Mouse (Mus musculus): Measurements from ENCODE around the gene Dctn1.
A peak's percentile ranks its signal among the peaks of the same experiment; 100 is the strongest.
"Not testable (repeated sequence)": the region's sequence is repeated elsewhere in the genome, so short reads cannot be mapped to it uniquely, and the experiment has no call there.

The Dctn1 gene

DNA sequence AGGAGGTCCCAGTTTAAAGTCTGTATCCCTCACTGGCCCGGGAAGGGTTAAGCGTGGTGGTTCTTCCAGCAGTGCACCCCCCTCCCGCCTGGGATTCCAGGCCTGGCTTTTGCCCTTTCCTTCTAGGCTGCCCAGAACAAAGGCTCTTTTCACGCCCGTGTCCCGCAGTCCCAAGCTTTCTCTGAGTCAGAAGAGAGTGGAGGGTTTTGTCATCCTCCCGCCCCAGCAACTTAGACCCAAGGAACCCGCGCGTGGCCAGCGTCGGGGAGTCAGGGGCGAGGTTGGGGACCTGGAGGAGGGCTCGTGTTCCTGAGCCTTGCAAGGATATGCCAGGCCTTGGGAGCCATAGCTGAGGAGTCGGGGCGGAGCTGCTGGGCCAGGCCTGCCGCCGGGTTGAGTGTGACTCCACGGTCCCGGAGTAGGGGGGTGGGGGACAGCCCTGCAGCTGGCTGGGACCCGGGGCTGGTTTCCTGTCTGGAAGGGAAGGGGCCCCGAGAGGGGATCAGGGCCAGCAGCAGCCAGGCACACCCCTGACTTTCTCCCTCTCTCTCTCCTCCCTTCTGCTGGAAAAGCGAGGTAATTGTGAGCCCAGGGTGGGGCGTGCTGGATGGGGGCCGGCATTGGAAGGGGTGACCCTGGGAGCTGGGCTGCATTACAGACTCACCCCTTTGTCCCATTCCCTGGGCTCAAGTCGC lies 28.7 kb upstream of the Dctn1 start:
- DNase-seq = peak; percentile 70

GRCm38 (mm10) chr6:83137576-83137950 lies 28.2 kb upstream of the Dctn1 start:
- DNase-seq = peak; percentile 90

DNA sequence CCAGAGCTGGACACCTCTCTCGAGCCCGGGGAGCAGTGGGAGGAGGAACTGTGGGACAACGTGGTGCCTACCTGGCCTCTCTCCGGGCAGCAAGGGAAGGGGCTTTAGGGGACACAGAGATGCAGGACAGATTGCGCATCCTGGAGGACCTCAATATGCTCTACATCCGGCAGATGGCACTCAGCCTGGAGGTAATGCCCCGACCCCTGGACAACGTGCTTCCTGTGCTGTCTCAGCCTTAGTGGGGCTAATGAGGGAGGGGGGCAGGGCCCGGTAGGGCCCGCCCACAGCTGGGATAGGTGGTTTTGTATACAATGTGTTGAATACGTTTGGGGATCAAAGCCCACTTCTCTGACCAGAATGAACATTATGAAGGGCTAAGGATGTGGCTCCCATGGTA lies 27.7 kb upstream of the Dctn1 start:
- no peak for DNase-seq

DNA sequence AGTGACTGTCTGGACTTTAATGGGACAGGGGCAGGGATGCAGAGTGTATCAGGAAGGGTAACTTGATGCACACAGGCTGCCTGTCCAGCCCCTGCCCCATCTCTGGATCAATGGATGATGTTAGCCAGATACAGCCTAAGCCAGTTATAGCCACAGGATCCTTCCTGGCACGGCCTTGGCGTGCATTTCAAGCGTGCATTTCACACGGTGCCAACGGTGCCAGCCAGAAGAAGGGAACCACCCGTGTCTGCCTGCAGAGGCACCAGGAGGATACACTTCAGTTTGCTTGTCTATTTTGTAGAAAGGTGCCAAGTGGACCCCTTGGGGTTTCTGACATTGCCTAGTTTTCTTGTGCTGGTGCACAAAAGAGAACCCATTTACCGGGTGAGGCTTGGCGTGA lies 25.7 kb upstream of the Dctn1 start:
- DNase-seq = no peak

- no peak for DNase-seq
These were observed 24.1 kb upstream of the Dctn1 start for GRCm38 (mm10) chr6:83141636-83142035.

DNA sequence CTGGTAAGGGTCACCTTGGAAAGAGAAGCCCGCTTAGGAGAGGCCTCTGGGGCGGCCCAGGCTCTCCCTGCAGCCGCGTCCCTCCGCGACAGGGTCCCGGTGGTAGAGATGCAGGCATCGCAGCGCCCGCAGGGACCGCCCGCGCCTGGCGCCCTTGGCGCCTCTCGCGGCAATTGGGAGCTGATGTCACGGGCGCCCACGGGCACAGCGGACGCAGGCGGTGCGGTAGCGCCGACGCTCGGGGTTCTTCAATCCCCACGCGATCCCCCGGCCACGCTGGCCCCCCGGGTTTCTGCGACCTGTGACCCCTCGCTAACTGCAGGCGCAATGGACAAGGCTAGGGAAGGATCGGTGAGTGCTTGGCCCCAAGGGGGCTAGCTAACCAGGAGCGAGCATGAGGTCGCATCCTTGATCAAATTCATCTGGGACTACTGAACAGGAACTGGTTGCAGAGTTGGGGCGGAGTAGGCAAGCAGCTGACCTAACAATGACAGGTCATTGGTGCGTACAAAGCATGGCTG lies 23.4 kb upstream of the Dctn1 start:
- DNase-seq = peak; percentile 69

GRCm38 (mm10) chr6:83142886-83143285 lies 22.8 kb upstream of the Dctn1 start:
- no peak for DNase-seq

GRCm38 (mm10) chr6:83145209-83145608 lies 20.5 kb upstream of the Dctn1 start:
- no peak for DNase-seq

DNA sequence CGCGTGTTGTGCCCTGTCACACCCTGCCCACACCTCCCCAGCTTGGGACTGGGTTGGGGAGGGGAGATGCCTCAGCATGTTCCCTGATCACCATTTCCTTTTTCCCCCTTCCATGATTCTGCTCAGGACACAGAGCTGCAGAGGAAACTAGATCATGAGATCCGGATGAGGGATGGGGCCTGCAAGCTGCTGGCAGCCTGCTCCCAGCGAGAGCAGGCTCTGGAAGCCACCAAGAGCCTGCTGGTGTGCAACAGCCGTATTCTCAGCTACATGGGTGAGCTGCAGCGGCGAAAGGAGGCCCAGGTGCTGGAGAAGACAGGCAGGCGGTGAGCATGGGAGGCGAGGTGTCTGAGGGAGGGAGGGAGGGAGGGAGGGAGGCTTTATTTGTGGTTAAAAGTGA lies 19.9 kb upstream of the Dctn1 start:
- DNase-seq = no peak

- DNase-seq = no peak
These were observed 18.4 kb upstream of the Dctn1 start for GRCm38 (mm10) chr6:83147280-83147679.

DNA sequence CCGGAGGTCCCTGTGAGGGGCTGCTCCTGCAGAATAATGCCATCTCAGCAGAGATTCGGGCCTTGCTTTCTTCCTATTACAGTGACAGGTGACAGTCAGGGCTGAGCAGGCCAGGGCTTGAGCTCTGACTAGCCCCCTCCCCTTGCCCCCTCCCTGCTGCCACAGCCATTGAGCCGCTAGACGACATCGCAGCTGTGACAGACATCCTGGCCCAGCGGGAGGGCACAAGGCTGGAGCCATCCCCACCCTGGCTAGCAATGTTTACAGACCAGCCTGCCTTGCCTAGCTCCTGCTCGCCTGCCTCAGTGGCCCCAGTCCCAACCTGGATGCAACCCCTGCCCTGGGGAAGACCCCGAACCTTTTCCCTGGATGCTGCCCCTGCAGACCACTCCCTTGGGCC lies 14.0 kb upstream of the Dctn1 start:
- no peak for DNase-seq

DNA sequence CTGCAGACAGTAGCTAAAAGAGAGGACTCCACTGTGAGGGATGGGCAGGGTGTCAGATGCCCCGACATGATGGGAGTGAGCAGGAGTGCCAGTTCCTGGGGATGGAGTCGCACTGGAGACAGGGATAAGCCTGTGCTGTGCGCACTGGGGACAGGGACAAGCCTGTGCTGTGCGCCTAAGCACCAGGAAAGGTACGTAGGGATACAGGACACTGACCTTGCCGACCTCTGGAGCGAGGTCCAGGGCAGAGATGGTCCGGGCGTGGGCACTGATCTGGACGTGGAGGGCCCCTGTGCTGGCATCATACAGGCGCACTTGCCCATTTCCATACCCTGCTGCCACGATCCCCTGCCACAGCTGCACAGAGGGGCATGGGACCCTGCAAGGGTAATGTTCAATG lies 12.7 kb upstream of the Dctn1 start:
- DNase-seq = no peak

DNA sequence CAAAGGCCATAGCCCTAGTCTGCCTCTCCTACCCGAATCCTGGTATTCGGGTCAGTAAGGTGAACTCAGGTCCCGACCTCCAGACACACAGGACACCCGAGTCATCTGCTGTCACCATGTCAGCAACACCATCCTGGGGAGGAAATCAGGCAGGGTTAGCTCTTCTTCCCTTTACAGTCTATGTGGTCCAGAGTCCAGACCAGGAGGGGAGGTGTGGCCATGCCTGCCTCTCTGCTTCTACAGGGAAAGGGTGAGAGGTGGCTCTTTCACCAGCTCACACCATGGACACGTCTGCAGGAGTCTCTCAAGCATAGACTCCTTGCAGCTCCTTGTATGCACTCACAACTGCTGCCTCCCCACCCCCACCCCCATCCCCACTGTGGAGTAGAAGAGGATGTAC lies 12.2 kb upstream of the Dctn1 start:
- DNase-seq = no peak

- no peak for DNase-seq
These were observed 10.0 kb upstream of the Dctn1 start for GRCm38 (mm10) chr6:83155552-83156238.

GRCm38 (mm10) chr6:83156259-83156684 lies 9.4 kb upstream of the Dctn1 start, which contains the start of the genes Wdr54 and 1700003E16Rik:
Gene Wdr54, minus strand, starts transcription at chr6:83156397.
Gene 1700003E16Rik, plus strand, starts transcription at chr6:83156404.
- DNase-seq = peak; percentile 78

DNA sequence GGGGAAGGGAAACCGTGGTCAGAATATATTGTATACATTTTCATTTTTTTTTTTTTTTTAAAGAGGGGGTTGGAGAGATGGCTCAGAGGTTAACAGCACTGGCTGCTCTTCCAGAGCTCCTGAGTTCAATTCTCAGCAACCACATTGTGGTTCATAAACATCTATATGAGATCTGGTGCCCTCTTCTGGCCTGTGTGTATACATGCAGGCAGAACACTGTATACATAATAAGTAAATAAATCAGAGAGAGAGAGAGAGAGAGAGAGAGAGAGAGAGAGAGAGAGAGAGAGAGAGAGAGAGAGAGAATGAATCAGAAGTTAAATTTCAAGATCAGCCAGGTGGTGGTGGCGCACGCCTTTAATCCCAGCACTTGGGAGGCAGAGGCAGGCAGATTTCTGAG lies 6.3 kb upstream of the Dctn1 start:
- DNase-seq = not testable (repeated sequence)

DNA sequence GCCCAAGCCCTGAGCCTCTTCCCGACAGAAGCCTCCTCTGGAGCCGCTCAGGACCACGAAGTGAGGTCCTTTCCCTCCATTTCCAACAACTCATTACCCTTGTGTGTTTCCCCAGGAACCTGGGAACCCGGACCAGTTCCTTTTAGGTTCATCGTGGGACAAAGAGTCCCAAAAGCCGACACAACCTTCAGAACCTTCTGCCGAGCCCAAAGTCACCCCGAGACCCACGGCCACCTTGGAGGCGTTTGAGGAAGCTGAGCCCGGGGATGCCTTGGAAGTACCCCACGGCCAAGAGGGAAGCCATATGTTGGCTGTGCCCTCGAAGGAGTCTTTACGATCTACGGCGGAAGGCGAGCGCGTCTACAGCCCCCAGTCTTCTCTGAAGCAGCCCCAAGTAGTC lies 4.3 kb upstream of the Dctn1 start:
- no peak for DNase-seq

GRCm38 (mm10) chr6:83161921-83162641 lies 3.6 kb upstream of the Dctn1 start:
- no peak for DNase-seq

GRCm38 (mm10) chr6:83162701-83163100 lies 3.0 kb upstream of the Dctn1 start:
- no peak for DNase-seq

- DNase-seq = no peak
These were observed 604 bp upstream of the Dctn1 start for GRCm38 (mm10) chr6:83165026-83165606.

DNA sequence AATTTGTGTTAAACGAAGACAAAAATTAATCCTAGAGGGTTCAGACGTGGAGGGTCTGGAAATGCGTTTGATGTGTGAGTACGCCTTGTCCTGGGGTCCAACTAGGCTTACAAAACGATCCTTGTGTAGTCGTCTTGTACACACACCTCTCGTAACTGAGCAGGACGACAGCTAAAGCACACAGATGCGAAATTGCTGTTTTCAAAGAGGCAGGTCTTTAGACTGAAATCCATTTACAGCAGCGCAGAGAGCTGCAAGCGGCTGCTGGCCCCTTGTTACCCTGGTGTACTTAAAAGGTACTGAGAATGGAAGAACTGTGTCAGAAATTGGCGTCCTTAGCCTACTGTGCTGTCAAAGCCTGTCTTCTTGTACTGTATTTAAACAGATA lies 517 bp downstream of the Dctn1 start:
- no peak for DNase-seq

DNA sequence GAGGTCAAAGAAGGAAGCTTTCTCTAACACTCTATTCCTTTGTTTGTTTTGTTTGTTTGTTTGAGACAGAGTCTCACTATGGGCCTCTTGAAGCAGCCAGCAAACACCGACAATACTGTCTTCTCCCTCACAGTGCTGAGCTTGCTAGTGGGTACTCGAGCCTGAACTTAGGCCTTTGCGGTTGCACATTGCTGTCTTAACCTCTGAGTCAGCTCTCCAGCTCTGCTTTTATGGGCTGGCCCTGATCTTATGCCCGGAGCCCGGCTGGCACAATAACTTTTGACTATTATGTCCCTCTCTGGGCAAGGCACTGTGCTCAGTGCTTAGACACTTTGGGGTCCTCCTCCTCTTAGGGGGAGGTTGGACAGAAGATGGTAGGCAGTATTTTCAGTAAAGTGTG lies 4.2 kb downstream of the Dctn1 start:
- DNase-seq = no peak

DNA sequence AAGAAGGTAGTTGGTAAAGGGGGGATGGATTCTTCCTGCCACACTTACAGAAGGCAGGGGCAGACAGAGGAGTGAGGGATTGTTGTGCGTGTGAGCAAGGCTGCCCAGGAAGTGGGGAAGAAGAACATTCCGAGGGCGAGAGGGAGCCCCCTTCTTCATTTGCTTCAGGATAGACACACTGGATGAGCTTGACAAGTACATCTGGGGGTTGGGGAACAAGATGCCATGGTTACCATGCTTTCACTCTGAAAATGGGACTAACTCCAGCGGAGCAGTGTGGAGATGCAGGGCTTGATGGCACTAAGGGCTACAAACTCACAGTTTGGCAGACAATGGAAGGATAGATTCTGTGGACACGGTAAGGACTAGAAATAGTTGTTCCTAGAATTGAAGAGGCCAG lies 5.3 kb downstream of the Dctn1 start:
- no peak for DNase-seq

All from layer of hippocampus, adult 9-11 months (tissue).